Mouse (Mus musculus): ENCODE results near the gene Olfr1026. TPM values are rescaled to one million over a fixed set of nuclear protein-coding genes. Genes with fewer than 3 reads are reported as not detected.

Olfr1026 gene
- not detected in 2 replicates for polyA plus RNA-seq (2021; fragmentation: Nextera tagmentation)
- long read RNA-seq, experiment 1: 0 reads
- long read RNA-seq, experiment 2: 0 reads

DNA sequence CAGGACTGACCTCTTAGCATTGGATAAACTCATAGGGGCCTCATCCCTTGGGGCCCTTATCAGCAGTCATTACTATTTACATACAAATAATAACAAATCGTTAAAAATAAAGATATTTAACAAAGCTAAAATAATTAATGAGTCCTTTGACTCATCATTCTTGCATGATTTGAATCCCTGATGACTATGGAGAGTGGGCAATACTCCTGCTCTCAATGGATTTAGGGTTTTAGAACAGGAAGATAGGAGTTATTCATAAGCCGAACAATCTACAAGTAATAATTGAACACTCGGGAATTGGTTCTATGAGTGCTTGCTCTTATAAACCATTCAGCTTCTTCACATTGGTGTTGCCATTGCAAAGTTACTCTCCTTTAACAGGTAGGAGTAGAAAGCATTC, at the start of gene Olfr1026:
Gene Olfr1026 (plus strand): TSS at position 301 of the 400 bp plus-strand sequence.

DNA sequence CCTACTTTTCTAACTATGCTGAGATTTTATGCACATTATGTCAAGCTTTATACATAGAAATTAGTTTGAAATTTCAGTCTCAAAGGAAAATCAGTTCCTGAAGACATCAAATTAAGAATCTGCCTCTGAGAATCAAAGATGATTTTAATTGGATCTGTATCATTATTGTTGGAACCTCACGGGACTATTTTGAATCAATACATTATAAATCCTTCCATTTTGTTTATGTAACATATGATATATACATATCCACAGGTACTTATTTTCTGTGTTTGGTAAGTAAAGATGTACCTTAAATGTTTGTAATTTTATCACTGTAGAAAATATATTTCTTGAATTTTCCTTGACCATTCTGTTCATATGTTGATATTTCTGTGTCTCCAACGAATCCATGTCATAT, 36.0 kb upstream of the Olfr1026 start, which contains the start of gene Olfr1023:
Gene Olfr1023 (plus strand): TSS at position 301 of the 400 bp plus-strand sequence.

DNA sequence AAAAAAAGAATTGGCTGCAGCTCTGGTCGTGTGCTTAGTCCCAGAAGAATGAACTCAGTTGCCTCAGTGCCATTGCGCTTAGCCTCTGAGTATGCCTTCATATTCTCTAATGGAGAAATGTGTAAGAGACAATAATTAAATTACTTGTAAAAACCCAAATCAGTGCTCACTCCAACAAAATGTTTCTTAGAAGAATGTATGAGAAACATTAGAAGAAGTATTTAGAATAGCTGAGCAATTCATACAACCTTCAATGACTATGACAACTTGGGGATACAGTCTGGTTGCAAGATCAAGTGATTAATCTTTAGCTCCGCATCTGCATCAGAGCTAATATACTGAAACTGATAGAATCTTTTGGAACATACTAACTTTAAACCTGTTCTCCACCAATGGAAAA, 16.4 kb upstream of the Olfr1026 start, which contains the start of gene Olfr1024:
Gene Olfr1024 (minus strand): TSS at position 101 of the 400 bp plus-strand sequence.

DNA sequence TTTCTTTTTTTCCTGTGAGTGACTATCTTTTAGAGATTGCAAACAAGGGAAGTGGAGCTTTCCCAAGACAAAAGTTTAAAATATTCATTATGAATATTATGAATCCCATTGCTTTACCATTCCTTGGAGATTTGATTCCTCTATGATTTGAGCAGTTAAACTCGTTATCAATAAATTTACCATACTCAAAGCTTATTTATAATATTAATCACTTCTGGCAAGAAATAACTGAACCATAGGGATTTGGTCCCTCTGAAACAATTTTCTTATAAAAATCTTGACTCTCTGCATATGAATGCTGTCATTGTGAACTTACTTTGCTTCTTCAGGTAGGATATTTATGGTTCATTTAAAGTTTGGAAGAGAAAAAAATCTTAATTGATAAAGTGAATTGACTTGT, 6.5 kb upstream of the Olfr1026 start, which contains the start of gene Olfr1025-ps1:
Gene Olfr1025-ps1 (plus strand): TSS at position 301 of the 400 bp plus-strand sequence.

DNA sequence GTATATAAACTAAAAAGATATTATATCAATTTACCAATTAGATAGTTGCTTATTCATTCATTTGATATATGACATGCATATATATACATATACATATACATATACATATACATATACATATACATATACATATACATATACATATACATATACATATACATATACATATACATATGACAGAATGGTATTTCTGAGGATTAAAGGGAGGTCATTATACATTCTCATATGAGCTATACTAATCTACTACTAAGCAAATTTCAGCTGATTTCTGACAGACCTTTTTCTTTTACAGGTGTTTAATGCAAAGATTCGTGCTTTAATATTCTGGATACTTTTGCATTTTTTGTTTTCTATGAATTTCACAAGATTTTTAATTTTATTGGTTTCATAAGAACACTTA, 28.8 kb downstream of the Olfr1026 start, which contains the start of gene Olfr1028:
Gene Olfr1028 (plus strand): TSS at position 301 of the 400 bp plus-strand sequence.

DNA sequence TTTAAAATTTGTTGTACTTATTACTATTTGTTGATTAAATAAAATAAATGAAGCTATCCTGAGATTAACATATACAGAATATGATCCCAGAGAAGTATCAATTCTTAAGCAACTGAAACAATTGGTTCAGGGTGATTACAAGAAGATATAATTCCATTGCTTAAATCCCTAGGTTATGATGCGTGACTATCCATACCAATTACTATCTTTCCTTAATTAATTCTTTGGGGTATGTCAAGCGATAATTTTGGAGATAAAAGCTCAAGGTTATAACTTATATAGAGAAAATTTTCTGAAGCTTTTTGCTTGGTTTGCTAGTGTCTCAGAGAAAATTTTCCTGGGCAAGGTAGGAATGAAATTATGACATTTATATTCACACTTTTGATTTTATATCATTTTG, 52.2 kb downstream of the Olfr1026 start, which contains the start of gene Olfr1029:
Gene Olfr1029 (plus strand): TSS at position 301 of the 400 bp plus-strand sequence.

Other genes with a start within 250 kb of the Olfr1026 start
- not detected in 2 replicates for gene Olfr1006, start 242.8 kb upstream of the Olfr1026 start, polyA plus RNA-seq (2021; fragmentation: Nextera tagmentation)
- gene Olfr1008, start 232.1 kb upstream of the Olfr1026 start, polyA plus RNA-seq (2021; fragmentation: Nextera tagmentation): not detected in 2 replicates
- not detected in 2 replicates for gene Olfr1009, start 206.1 kb upstream of the Olfr1026 start, polyA plus RNA-seq (2021; fragmentation: Nextera tagmentation)
- not detected in 2 replicates for gene Olfr1012, start 158.8 kb upstream of the Olfr1026 start, polyA plus RNA-seq (2021; fragmentation: Nextera tagmentation)
- not detected in 2 replicates for gene Olfr1013, start 154.5 kb upstream of the Olfr1026 start, polyA plus RNA-seq (2021; fragmentation: Nextera tagmentation)
- gene Olfr1014, start 148.8 kb upstream of the Olfr1026 start, polyA plus RNA-seq (2021; fragmentation: Nextera tagmentation): not detected in 2 replicates
- not detected in 2 replicates for gene Olfr1015, start 139.5 kb upstream of the Olfr1026 start, polyA plus RNA-seq (2021; fragmentation: Nextera tagmentation)
- not detected in 2 replicates for gene Olfr1016, start 119.0 kb upstream of the Olfr1026 start, polyA plus RNA-seq (2021; fragmentation: Nextera tagmentation)
- gene Olfr1018, start 103.1 kb upstream of the Olfr1026 start, polyA plus RNA-seq (2021; fragmentation: Nextera tagmentation): not detected in 2 replicates
- gene Olfr1019, start 76.1 kb upstream of the Olfr1026 start, polyA plus RNA-seq (2021; fragmentation: Nextera tagmentation): not detected in 2 replicates
- not detected in 2 replicates for gene Olfr1020, start 74.5 kb upstream of the Olfr1026 start, polyA plus RNA-seq (2021; fragmentation: Nextera tagmentation)
- not detected in 2 replicates for gene Olfr1022, start 53.0 kb upstream of the Olfr1026 start, polyA plus RNA-seq (2021; fragmentation: Nextera tagmentation)
- gene Olfr1023, start 35.9 kb upstream of the Olfr1026 start, polyA plus RNA-seq (2021; fragmentation: Nextera tagmentation): not detected in 2 replicates
- not detected in 2 replicates for gene Olfr1024, start 16.5 kb upstream of the Olfr1026 start, polyA plus RNA-seq (2021; fragmentation: Nextera tagmentation)
- not detected in 2 replicates for gene Olfr1025-ps1, start 6.4 kb upstream of the Olfr1026 start, polyA plus RNA-seq (2021; fragmentation: Nextera tagmentation)
- gene Olfr1028, start 28.9 kb downstream of the Olfr1026 start, polyA plus RNA-seq (2021; fragmentation: Nextera tagmentation): not detected in 2 replicates
- gene Olfr1029, start 52.3 kb downstream of the Olfr1026 start, polyA plus RNA-seq (2021; fragmentation: Nextera tagmentation): not detected in 2 replicates
- gene Olfr1030, start 57.7 kb downstream of the Olfr1026 start, polyA plus RNA-seq (2021; fragmentation: Nextera tagmentation): not detected in 2 replicates
- not detected in 2 replicates for gene Olfr1031, start 68.7 kb downstream of the Olfr1026 start, polyA plus RNA-seq (2021; fragmentation: Nextera tagmentation)
- not detected in 2 replicates for gene Olfr1032, start 84.0 kb downstream of the Olfr1026 start, polyA plus RNA-seq (2021; fragmentation: Nextera tagmentation)
- not detected in 2 replicates for gene Olfr1033, start 99.1 kb downstream of the Olfr1026 start, polyA plus RNA-seq (2021; fragmentation: Nextera tagmentation)
- not detected in 2 replicates for gene Olfr1034, start 124.3 kb downstream of the Olfr1026 start, polyA plus RNA-seq (2021; fragmentation: Nextera tagmentation)
- gene Olfr1036, start 152.4 kb downstream of the Olfr1026 start, polyA plus RNA-seq (2021; fragmentation: Nextera tagmentation): not detected in 2 replicates
- gene Olfr1037, start 165.8 kb downstream of the Olfr1026 start, polyA plus RNA-seq (2021; fragmentation: Nextera tagmentation): not detected in 2 replicates
- gene Olfr1039, start 214.4 kb downstream of the Olfr1026 start, polyA plus RNA-seq (2021; fragmentation: Nextera tagmentation): not detected in 2 replicates
- gene Olfr1040, start 225.2 kb downstream of the Olfr1026 start, polyA plus RNA-seq (2021; fragmentation: Nextera tagmentation): not detected in 2 replicates
- gene Olfr1042, start 240.3 kb downstream of the Olfr1026 start, polyA plus RNA-seq (2021; fragmentation: Nextera tagmentation): not detected in 2 replicates
- gene Olfr1043, start 246.0 kb downstream of the Olfr1026 start, polyA plus RNA-seq (2021; fragmentation: Nextera tagmentation): not detected in 2 replicates